Mouse (Mus musculus): ENCODE data around the gene A630001G21Rik. TPM values are rescaled to one million over a fixed set of nuclear protein-coding genes. Genes with fewer than 3 reads are reported as not detected.

A630001G21Rik gene
- polyA plus RNA-seq, 1 experiment from 2014 or later, result 1.6 TPM

- Histone ChIP-seq H3K9ac (no peak overlapping the region), H3K27ac (no peak overlapping the region; the same call in 1 of the 2 replicates), H3K4me1 (peaks cover 13% of the 10 kb centered on the region; the same call in 1 of the 2 replicates), H3K4me3 (replicated peaks) (no peak overlapping the region), H3K36me3 (replicated peaks) (no peaks in the 10 kb centered on the region), H3K9me3 (no peaks in the 10 kb centered on the region), H3K27me3 (no peaks in the 10 kb centered on the region), H3K4me2 (no peak overlapping the region)
- 14% methylated on average over 2 of the region's 2 CpGs for WGBS
- ATAC-seq (ENCODE audit: low FRiP score), result peak; percentile 83
Observed at GRCm38 (mm10) chr1:85742916-85743505, 35.4 kb downstream of the A630001G21Rik start.

GRCm38 (mm10) chr1:85742333-85742732, 36.1 kb downstream of the A630001G21Rik start:
- Histone ChIP-seq H3K4me1 (peaks cover 13% of the 10 kb centered on the region; the same call in 1 of the 2 replicates), H3K4me3 (replicated peaks) (no peak overlapping the region), H3K27me3 (no peaks in the 10 kb centered on the region), H3K27ac (no peak overlapping the region), H3K36me3 (replicated peaks) (no peaks in the 10 kb centered on the region), H3K9ac (no peak overlapping the region), H3K4me2 (no peak overlapping the region), H3K9me3 (no peaks in the 10 kb centered on the region)
- WGBS, result 61% methylated on average over 5 of the region's 5 CpGs
- ATAC-seq (ENCODE audit: low FRiP score), result no peak

GRCm38 (mm10) chr1:85740923-85741322, 37.5 kb downstream of the A630001G21Rik start:
- 83% methylated on average over 6 of the region's 6 CpGs for WGBS
- Histone ChIP-seq H3K27ac (no peak overlapping the region), H3K36me3 (replicated peaks) (no peaks in the 10 kb centered on the region)

GRCm38 (mm10) chr1:85739819-85740218, 38.6 kb downstream of the A630001G21Rik start:
- Histone ChIP-seq H3K36me3 (replicated peaks) (no peaks in the 10 kb centered on the region), H3K4me2 (no peak overlapping the region), H3K27ac (no peak overlapping the region), H3K9ac (no peak overlapping the region), H3K9me3 (no peaks in the 10 kb centered on the region), H3K4me3 (replicated peaks) (no peak overlapping the region), H3K4me1 (peaks cover 13% of the 10 kb centered on the region; the same call in 1 of the 2 replicates), H3K27me3 (no peaks in the 10 kb centered on the region)
- ATAC-seq (ENCODE audit: low FRiP score), result no peak

More at GRCm38 (mm10) chr1:85740923-85741322, 37.5 kb downstream of the A630001G21Rik start:
- Histone ChIP-seq H3K4me2 (no peak overlapping the region), H3K27me3 (no peaks in the 10 kb centered on the region), H3K9ac (no peak overlapping the region), H3K4me3 (replicated peaks) (no peak overlapping the region), H3K4me1 (peaks cover 13% of the 10 kb centered on the region; the same call in 1 of the 2 replicates), H3K9me3 (no peaks in the 10 kb centered on the region)
- ATAC-seq (ENCODE audit: low FRiP score), result no peak

- ATAC-seq (ENCODE audit: low FRiP score), result no peak
- WGBS, result 93% methylated on average over 4 of the region's 4 CpGs
- no peak overlapping the region for H3K4me2 ChIP-seq
- H3K4me3 ChIP-seq (replicated peaks), result no peak overlapping the region
- no peaks in the 10 kb centered on the region for H3K9me3 ChIP-seq
- peaks cover 13% of the 10 kb centered on the region; the same call in 1 of the 2 replicates for H3K4me1 ChIP-seq
- H3K27ac ChIP-seq, result no peak overlapping the region
- H3K36me3 ChIP-seq (replicated peaks), result no peaks in the 10 kb centered on the region
- H3K27me3 ChIP-seq, result no peaks in the 10 kb centered on the region
- H3K9ac ChIP-seq, result no peak overlapping the region
Observed at GRCm38 (mm10) chr1:85739000-85739399, 39.4 kb downstream of the A630001G21Rik start.

GRCm38 (mm10) chr1:85736355-85737184, 41.9 kb downstream of the A630001G21Rik start:
- 0 out of 2 replicates have a peak overlapping the region, but pooled peaks have one; percentile 1 for H3K9ac ChIP-seq
- no peaks in the 10 kb centered on the region for H3K36me3 ChIP-seq (replicated peaks)
- H3K27me3 ChIP-seq, result no peaks in the 10 kb centered on the region
- WGBS, result 38% methylated on average over 18 of the region's 18 CpGs
- H3K4me3 ChIP-seq (replicated peaks), result no peak overlapping the region; the same call in 1 of the 2 replicates
- peak overlapping the region; percentile 32 for H3K4me2 ChIP-seq
- H3K9me3 ChIP-seq, result no peaks in the 10 kb centered on the region
- no peaks in the 10 kb centered on the region for H3K4me1 ChIP-seq
- ATAC-seq (ENCODE audit: low FRiP score), result peak; percentile 57; the same call in 1 of the 2 replicates
- no peak overlapping the region for H3K27ac ChIP-seq

GRCm38 (mm10) chr1:85735463-85736123, 42.9 kb downstream of the A630001G21Rik start:
- H3K4me3 ChIP-seq (replicated peaks), result no peak overlapping the region
- no peak overlapping the region for H3K27ac ChIP-seq
- no peak for ATAC-seq (ENCODE audit: low FRiP score)
- no peaks in the 10 kb centered on the region for H3K4me1 ChIP-seq
- H3K9me3 ChIP-seq, result no peaks in the 10 kb centered on the region
- WGBS, result 79% methylated on average over 13 of the region's 13 CpGs
- no peak overlapping the region for H3K4me2 ChIP-seq
- no peaks in the 10 kb centered on the region for H3K36me3 ChIP-seq (replicated peaks)
- H3K27me3 ChIP-seq, result no peaks in the 10 kb centered on the region
- H3K9ac ChIP-seq, result no peak overlapping the region

GRCm38 (mm10) chr1:85734511-85734910, 43.9 kb downstream of the A630001G21Rik start:
- no peak overlapping the region for H3K4me3 ChIP-seq (replicated peaks)
- 85% methylated on average over 1 of the region's 1 CpGs for WGBS
- no peaks in the 10 kb centered on the region for H3K9me3 ChIP-seq
- no peaks in the 10 kb centered on the region for H3K36me3 ChIP-seq (replicated peaks)
- no peak overlapping the region for H3K27ac ChIP-seq
- H3K9ac ChIP-seq, result no peak overlapping the region
- ATAC-seq (ENCODE audit: low FRiP score), result no peak
- no peak overlapping the region for H3K4me2 ChIP-seq
- H3K4me1 ChIP-seq, result no peaks in the 10 kb centered on the region
- H3K27me3 ChIP-seq, result no peaks in the 10 kb centered on the region

GRCm38 (mm10) chr1:85732581-85732980, 45.9 kb downstream of the A630001G21Rik start:
- 82% methylated on average over 3 of the region's 3 CpGs for WGBS
- H3K4me3 ChIP-seq (replicated peaks), result no peak overlapping the region
- no peaks in the 10 kb centered on the region for H3K27me3 ChIP-seq
- H3K9ac ChIP-seq, result no peak overlapping the region
- H3K4me1 ChIP-seq, result no peaks in the 10 kb centered on the region
- H3K36me3 ChIP-seq (replicated peaks), result no peaks in the 10 kb centered on the region
- no peaks in the 10 kb centered on the region for H3K9me3 ChIP-seq
- ATAC-seq (ENCODE audit: low FRiP score), result no peak
- no peak overlapping the region for H3K27ac ChIP-seq
- no peak overlapping the region for H3K4me2 ChIP-seq

- Histone ChIP-seq H3K4me2 (no peak overlapping the region), H3K4me3 (replicated peaks) (no peak overlapping the region), H3K27ac (no peak overlapping the region), H3K9me3 (no peaks in the 10 kb centered on the region), H3K27me3 (no peaks in the 10 kb centered on the region), H3K36me3 (replicated peaks) (no peaks in the 10 kb centered on the region), H3K4me1 (no peaks in the 10 kb centered on the region), H3K9ac (no peak overlapping the region)
- ATAC-seq (ENCODE audit: low FRiP score), result no peak
- WGBS, result 87% methylated on average over 6 of the region's 6 CpGs
Observed at GRCm38 (mm10) chr1:85730471-85730870, 48.0 kb downstream of the A630001G21Rik start.

- H3K27me3 ChIP-seq, result no peaks in the 10 kb centered on the region
- no peak overlapping the region for H3K4me3 ChIP-seq (replicated peaks)
- no peak overlapping the region for H3K4me2 ChIP-seq
- 68% methylated on average over 10 of the region's 10 CpGs for WGBS
- H3K9me3 ChIP-seq, result no peaks in the 10 kb centered on the region
- H3K4me1 ChIP-seq, result peaks cover 10% of the 10 kb centered on the region
- no peaks in the 10 kb centered on the region for H3K36me3 ChIP-seq (replicated peaks)
- ATAC-seq (ENCODE audit: low FRiP score), result 0 out of 2 replicates have a peak, but pooled peaks have one; percentile 44
- no peak overlapping the region for H3K27ac ChIP-seq
- no peak overlapping the region for H3K9ac ChIP-seq
Observed at GRCm38 (mm10) chr1:85720220-85720893, 58.1 kb downstream of the A630001G21Rik start.

GRCm38 (mm10) chr1:85719049-85719448, 59.4 kb downstream of the A630001G21Rik start:
- H3K27ac ChIP-seq, result no peak overlapping the region
- H3K27me3 ChIP-seq, result no peaks in the 10 kb centered on the region
- H3K9me3 ChIP-seq, result no peaks in the 10 kb centered on the region
- H3K4me3 ChIP-seq (replicated peaks), result no peak overlapping the region
- no peaks in the 10 kb centered on the region for H3K36me3 ChIP-seq (replicated peaks)
- no peak for ATAC-seq (ENCODE audit: low FRiP score)
- no peak overlapping the region for H3K4me2 ChIP-seq
- 93% methylated on average over 4 of the region's 4 CpGs for WGBS
- no peak overlapping the region for H3K9ac ChIP-seq
- peaks cover 10% of the 10 kb centered on the region for H3K4me1 ChIP-seq

Data from forebrain, embryonic 12.5 days (tissue).